Mouse (Mus musculus) lung, postnatal 0 days (tissue): ENCODE results near the gene Scgb1c1. TPM values are rescaled to one million over a fixed set of nuclear protein-coding genes. Genes with fewer than 3 reads are reported as not detected.
A peak's percentile ranks its signal among the peaks of the same experiment; 100 is the strongest.
"Not testable (repeated sequence)": the region's sequence is repeated elsewhere in the genome, so short reads cannot be mapped to it uniquely, and the experiment has no call there.

Experiments
- ATAC-seq: fragments of 200-750 bp; cut with Nextera tagmentation; 2 replicates; pipeline ENCODE4 v1.8.0; 2017; ENCODE audit warnings: moderate library complexity
- DNase-seq: peaks from one replicate; pipeline ENCODE4 v3.0.0-alpha.2; 2016; ENCODE audit warnings: low spot score
- H3K27ac ChIP-seq: fragments of 300-500 bp; sonication (generic); 2 replicates; pipeline ENCODE4 v1.5.1; 2014; ENCODE audit warnings: antibody characterized with exemption, mild to moderate bottlenecking, low read length, mixed read lengths
- H3K27me3 ChIP-seq: fragments of 300-500 bp; sonication (generic); replicated peaks from 2 replicates; pipeline ENCODE4 v1.6.1; 2014; ENCODE audit warnings: low read length, mixed read lengths; ENCODE audit not compliant: insufficient read depth
- H3K36me3 ChIP-seq: fragments of 300-500 bp; sonication (generic); 2 replicates; pipeline ENCODE4 v1.6.1; 2014; ENCODE audit warnings: low read length, mixed read lengths; ENCODE audit not compliant: insufficient read depth
- H3K4me1 ChIP-seq: fragments of 300-500 bp; sonication (generic); 2 replicates; pipeline ENCODE4 v1.6.1; 2014; ENCODE audit warnings: antibody characterized with exemption, low read depth, low read length, mixed read lengths; ENCODE audit not compliant: insufficient read depth
- H3K4me2 ChIP-seq: fragments of 300-500 bp; sonication (generic); replicated peaks from 2 replicates; pipeline ENCODE4 v1.6.1; 2014; ENCODE audit warnings: low read depth, mild to moderate bottlenecking, low read length, moderate library complexity, mixed read lengths
- H3K4me3 ChIP-seq: fragments of 300-500 bp; sonication (generic); 2 replicates; pipeline ENCODE4 v1.5.1; 2014; ENCODE audit warnings: low read depth, low read length
- H3K9ac ChIP-seq: fragments of 300-500 bp; sonication (generic); replicated peaks from 2 replicates; pipeline ENCODE4 v1.6.1; 2014; ENCODE audit warnings: low read depth, mild to moderate bottlenecking
- H3K9me3 ChIP-seq: fragments of 300-500 bp; sonication (generic); 2 replicates; pipeline ENCODE4 v1.6.1; 2016; ENCODE audit warnings: low read length, mixed read lengths
- CTCF ChIP-seq: IDR thresholded peaks from 2 replicates; pipeline ENCODE4 v1.5.1; 2016; ENCODE audit warnings: antibody characterized with exemption, mild to moderate bottlenecking
- EP300 ChIP-seq: IDR thresholded peaks from 2 replicates; pipeline ENCODE4 v1.6.1; 2016; ENCODE audit warnings: antibody characterized with exemption, mild to moderate bottlenecking, control low read depth
- WGBS: fragments of 180-500 bp; shearing (Covaris S2); extraction: QIAGEN DNeasy Blood & Tissue Kit; methylation state at CpG from one replicate; pipeline ENCODE4 v1.1.7; 2014; 5-methylcytosine and 5-hydroxymethylcytosine counted together
- polyA plus RNA-seq: library from polyadenylated mRNA; unstranded; fragments of >200 nt; fragmentation: Nextera tagmentation; extraction: Ambion mirVana; gene quantifications from 2 replicates; pipeline ENCODE4 v1.2.1, GENCODE M21; 2015

The Scgb1c1 gene
- polyA plus RNA-seq, 1 experiment from 2014 or later, result 27.0 TPM

DNA sequence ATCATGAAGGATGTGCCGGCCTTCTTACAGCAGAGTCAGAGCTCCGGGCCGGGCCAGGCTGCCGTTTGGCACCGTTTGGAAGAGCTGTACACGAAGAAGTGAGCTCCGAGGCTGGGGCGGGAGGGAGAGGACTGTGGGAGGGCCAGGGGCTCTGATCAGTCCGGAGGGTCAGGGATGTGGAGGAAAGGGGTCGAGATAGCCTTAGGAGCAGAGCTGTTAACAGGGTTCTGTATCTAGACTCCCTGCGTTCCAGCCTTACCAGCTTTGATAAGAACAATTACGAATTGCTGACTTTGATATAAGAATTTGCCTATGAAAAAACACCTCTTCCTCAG, 37.1 kb downstream of the Scgb1c1 start:
- Histone ChIP-seq H3K4me2 (peak overlapping the region; percentile 67), H3K9ac (peak overlapping the region; percentile 60), H3K9me3 (no peaks in the 10 kb centered on the region), H3K27ac (peak overlapping the region; percentile 77), H3K4me3 (peak overlapping the region; percentile 73), H3K36me3 (peaks cover 4% of the 10 kb centered on the region; the same call in 1 of the 2 replicates), H3K27me3 (no peaks in the 10 kb centered on the region), H3K4me1 (no peaks in the 10 kb centered on the region)
- DNase-seq, result no peak
- peak; percentile 8 for ATAC-seq
- no peak for TF ChIP-seq CTCF
- no peak for TF ChIP-seq EP300
- WGBS, result 1% methylated on average over 12 of the region's 12 CpGs

DNA sequence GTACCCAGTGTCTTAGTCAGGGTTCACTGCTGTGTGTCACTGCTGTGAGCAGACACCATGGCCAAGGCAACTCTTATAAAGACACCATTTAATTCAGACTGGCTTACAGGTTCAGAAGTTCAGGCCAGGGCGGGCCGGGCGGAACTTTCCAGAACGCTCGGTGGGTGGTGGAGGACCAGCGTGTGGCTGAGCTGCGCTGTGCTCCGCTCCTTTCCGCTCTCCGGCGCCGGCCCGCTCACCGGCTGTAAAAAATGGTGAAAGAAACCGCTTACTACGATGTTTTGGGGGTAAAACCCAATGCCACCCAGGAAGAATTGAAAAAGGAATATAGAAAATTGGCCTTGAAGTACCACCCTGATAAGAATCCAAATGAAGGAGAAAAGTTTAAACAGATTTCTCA, 45.3 kb downstream of the Scgb1c1 start:
- H3K4me3 ChIP-seq, DNase-seq, H3K4me2 ChIP-seq, ATAC-seq, H3K27me3 ChIP-seq, H3K27ac ChIP-seq, H3K9me3 ChIP-seq, H3K9ac ChIP-seq, H3K4me1 ChIP-seq: not testable (repeated sequence)
- 97% methylated on average over 16 of the region's 16 CpGs for WGBS
- peaks cover 41% of the 10 kb centered on the region for H3K36me3 ChIP-seq

DNA sequence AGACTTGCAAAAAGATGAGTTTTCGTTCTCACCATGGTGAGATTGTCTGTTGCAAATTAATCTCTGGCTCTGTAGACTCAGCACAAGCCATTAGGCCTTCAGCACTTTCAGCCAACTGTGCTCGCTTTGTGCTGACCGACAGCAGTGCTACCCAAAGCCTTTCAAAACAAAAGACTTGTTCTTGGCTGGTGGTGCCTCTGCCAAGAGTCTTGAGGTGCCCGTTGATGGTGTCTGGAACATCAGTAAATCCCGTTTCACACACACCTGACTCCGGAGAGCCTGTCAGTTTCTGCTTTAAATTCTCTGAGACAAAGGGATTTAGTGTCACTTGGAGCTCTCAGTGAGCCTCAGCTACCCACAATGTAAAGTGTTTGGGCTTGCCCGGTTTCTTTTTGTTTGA, 48.7 kb downstream of the Scgb1c1 start:
- no peaks in the 10 kb centered on the region for H3K4me1 ChIP-seq
- TF ChIP-seq EP300 (no peak), CTCF (no peak)
- H3K4me2 ChIP-seq, result no peak overlapping the region
- no peaks in the 10 kb centered on the region for H3K9me3 ChIP-seq
- 91% methylated on average over 7 of the region's 7 CpGs for WGBS
- no peaks in the 10 kb centered on the region for H3K27me3 ChIP-seq
- H3K4me3 ChIP-seq, result no peak overlapping the region
- no peak for DNase-seq
- H3K36me3 ChIP-seq, result peaks cover 51% of the 10 kb centered on the region
- no peak overlapping the region for H3K27ac ChIP-seq
- ATAC-seq, result no peak
- H3K9ac ChIP-seq, result no peak overlapping the region

DNA sequence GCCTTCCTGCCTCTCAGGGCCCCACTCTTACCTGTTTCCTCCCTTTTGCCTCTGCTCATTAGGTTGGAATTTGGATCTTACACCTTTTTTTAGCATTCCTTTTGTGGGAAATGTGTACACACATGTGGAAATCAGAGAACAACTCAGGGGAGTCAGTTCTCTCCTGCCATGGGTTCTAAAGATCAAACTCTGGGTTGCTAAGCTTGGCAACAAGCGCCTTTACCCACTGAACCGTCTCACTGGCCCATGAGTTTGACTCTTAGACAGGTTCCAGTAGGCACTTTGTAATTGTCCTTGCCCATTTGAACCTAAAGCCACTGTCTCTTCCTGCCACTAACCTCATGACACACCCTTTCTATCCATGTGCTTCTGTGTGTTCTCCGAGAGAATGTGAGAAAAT, 49.3 kb downstream of the Scgb1c1 start:
- Histone ChIP-seq H3K27ac (no peak overlapping the region), H3K4me1 (no peaks in the 10 kb centered on the region), H3K9me3 (no peaks in the 10 kb centered on the region), H3K4me3 (no peak overlapping the region), H3K27me3 (no peaks in the 10 kb centered on the region), H3K36me3 (peaks cover 45% of the 10 kb centered on the region), H3K4me2 (no peak overlapping the region), H3K9ac (no peak overlapping the region)
- no peak for ATAC-seq
- 90% methylated on average over 3 of the region's 3 CpGs for WGBS
- TF ChIP-seq CTCF, result no peak
- TF ChIP-seq EP300, result no peak
- DNase-seq, result no peak

Other genes with a start within 250 kb of the Scgb1c1 start
- gene Olfr46, start 244.3 kb upstream of the Scgb1c1 start, polyA plus RNA-seq, result 0.01 TPM in 1 of 2 replicates, not detected in the other
- not detected in 2 replicates for gene Olfr61, start 216.6 kb upstream of the Scgb1c1 start, polyA plus RNA-seq
- not detected in 2 replicates for gene Olfr53, start 199.1 kb upstream of the Scgb1c1 start, polyA plus RNA-seq
- not detected in 2 replicates for gene Olfr539, start 185.6 kb upstream of the Scgb1c1 start, polyA plus RNA-seq
- not detected in 2 replicates for gene Olfr45, start 163.6 kb upstream of the Scgb1c1 start, polyA plus RNA-seq
- not detected in 2 replicates for gene Olfr541, start 148.3 kb upstream of the Scgb1c1 start, polyA plus RNA-seq
- gene Cyp2e1, start 81.8 kb upstream of the Scgb1c1 start, polyA plus RNA-seq, result 1.5 and 1.9 TPM in 2 replicates
- not detected in 2 replicates for gene Syce1, start 57.7 kb upstream of the Scgb1c1 start, polyA plus RNA-seq
- 0.21 and 0.30 TPM in 2 replicates for gene Zfp941, start 23.4 kb upstream of the Scgb1c1 start, polyA plus RNA-seq
- gene Urah, start 10.5 kb upstream of the Scgb1c1 start, polyA plus RNA-seq, result 12.6 and 15.0 TPM in 2 replicates
- gene Odf3, start 2.3 kb downstream of the Scgb1c1 start, polyA plus RNA-seq, result not detected in 2 replicates
- not detected in 2 replicates for gene Gm45785, start 10.8 kb downstream of the Scgb1c1 start, polyA plus RNA-seq
- 63.6 and 68.0 TPM in 2 replicates for gene Ric8a, start 11.4 kb downstream of the Scgb1c1 start, polyA plus RNA-seq
- gene Bet1l, start 12.0 kb downstream of the Scgb1c1 start, polyA plus RNA-seq, result 69.1 and 81.7 TPM in 2 replicates
- gene Psmd13, start 36.4 kb downstream of the Scgb1c1 start, polyA plus RNA-seq, result 157 and 164 TPM in 2 replicates
- gene Sirt3, start 36.8 kb downstream of the Scgb1c1 start, polyA plus RNA-seq, result 23.7 and 25.8 TPM in 2 replicates
- gene Cox8b, start 54.9 kb downstream of the Scgb1c1 start, polyA plus RNA-seq, result 13.1 and 18.3 TPM in 2 replicates
- gene Nlrp6, start 75.4 kb downstream of the Scgb1c1 start, polyA plus RNA-seq, result 0.07 and 0.10 TPM in 2 replicates
- 12.7 and 14.4 TPM in 2 replicates for gene Pgghg, start 95.8 kb downstream of the Scgb1c1 start, polyA plus RNA-seq
- 1.6 and 1.8 TPM in 2 replicates for gene Ifitm5, start 104.7 kb downstream of the Scgb1c1 start, polyA plus RNA-seq
- 0.31 TPM in 1 of 2 replicates, not detected in the other for gene Gm45717, start 110.4 kb downstream of the Scgb1c1 start, polyA plus RNA-seq
- 1,373 and 1,710 TPM in 2 replicates for gene Ifitm2, start 110.4 kb downstream of the Scgb1c1 start, polyA plus RNA-seq
- gene Ifitm1, start 121.7 kb downstream of the Scgb1c1 start, polyA plus RNA-seq, result 402 and 510 TPM in 2 replicates
- gene Ifitm3, start 165.2 kb downstream of the Scgb1c1 start, polyA plus RNA-seq, result 779 and 1,037 TPM in 2 replicates
- 7.4 and 7.7 TPM in 2 replicates for gene Ifitm6, start 172.4 kb downstream of the Scgb1c1 start, polyA plus RNA-seq
- gene Gm17387, start 183.6 kb downstream of the Scgb1c1 start, polyA plus RNA-seq, result not detected in 2 replicates
- 0.13 and 0.20 TPM in 2 replicates for gene B4galnt4, start 215.6 kb downstream of the Scgb1c1 start, polyA plus RNA-seq
- 14.4 and 15.3 TPM in 2 replicates for gene Pkp3, start 232.7 kb downstream of the Scgb1c1 start, polyA plus RNA-seq